Mouse (Mus musculus) gastrocnemius, adult 2 months (tissue): ENCODE data around the gene Gbf1. TPM values are rescaled to one million over a fixed set of nuclear protein-coding genes. Genes with fewer than 3 reads are reported as not detected.

Experiments
- DNase-seq: peaks from one replicate; pipeline ENCODE4 v3.0.0; 2022
- H3K27ac ChIP-seq: fragments of 200-600 bp; 2 replicates; pipeline ENCODE4 v1.8.1; 2022; ENCODE audit warnings: mild to moderate bottlenecking
- H3K4me3 ChIP-seq: fragments of 200-600 bp; 2 replicates; pipeline ENCODE4 v1.8.1; 2022; ENCODE audit warnings: mild to moderate bottlenecking, moderate library complexity
- CTCF ChIP-seq: fragments of 200-600 bp; IDR thresholded peaks from 2 replicates; pipeline ENCODE4 v1.8.1; 2022; ENCODE audit warnings: antibody characterized with exemption, mild to moderate bottlenecking, moderate library complexity
- intact Hi-C: fragments of 180-260 bp; cut with DNase I; formaldehyde crosslinking; loops from one replicate; pipeline ENCODE4 v1.15.1; 2025
- total RNA-seq, 2 experiments: library from RNA; stranded (reverse); gene quantifications; 2 replicates each; pipeline ENCODE4 v1.2.3; 2021

The Gbf1 gene
- total RNA-seq, 2 experiments from 2014 or later = 47.4 to 59.0 TPM

- TF ChIP-seq CTCF = no peak
- DNase-seq = no peak
- no peak overlapping the region for H3K4me3 ChIP-seq
- H3K27ac ChIP-seq = no peak overlapping the region
- intact Hi-C loops = no loop called here
These were observed 148.2 kb downstream of the Gbf1 start for GRCm38 (mm10) chr19:46300294-46301045.

DNA sequence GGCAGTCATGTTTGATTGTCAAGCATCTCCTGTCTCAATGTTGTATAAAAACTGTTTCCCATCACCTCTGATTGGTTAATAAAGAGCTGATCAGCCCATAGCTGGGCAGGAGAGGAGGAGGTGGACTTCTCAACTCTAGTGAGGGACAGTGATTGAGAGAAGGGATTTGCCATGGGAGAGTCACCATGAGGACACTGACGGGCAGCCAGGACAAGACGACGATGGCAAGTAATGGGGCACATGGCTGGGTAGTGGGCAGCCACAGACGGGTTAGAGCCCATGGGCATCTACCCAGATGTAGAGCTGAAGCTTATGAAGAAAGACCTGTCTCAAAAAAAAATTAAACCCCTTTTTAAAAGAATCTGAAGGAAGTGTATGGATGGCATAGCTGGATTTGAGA is 150.2 kb downstream of the Gbf1 start:
- DNase-seq = no peak
- Histone ChIP-seq H3K4me3 (no peak overlapping the region), H3K27ac (no peak overlapping the region)
- intact Hi-C loops = no loop called here
- no peak for TF ChIP-seq CTCF

GRCm38 (mm10) chr19:46303251-46304215 is 151.2 kb downstream of the Gbf1 start:
- intact Hi-C loops = no loop called here
- H3K27ac ChIP-seq = peak overlapping the region; percentile 96

DNA sequence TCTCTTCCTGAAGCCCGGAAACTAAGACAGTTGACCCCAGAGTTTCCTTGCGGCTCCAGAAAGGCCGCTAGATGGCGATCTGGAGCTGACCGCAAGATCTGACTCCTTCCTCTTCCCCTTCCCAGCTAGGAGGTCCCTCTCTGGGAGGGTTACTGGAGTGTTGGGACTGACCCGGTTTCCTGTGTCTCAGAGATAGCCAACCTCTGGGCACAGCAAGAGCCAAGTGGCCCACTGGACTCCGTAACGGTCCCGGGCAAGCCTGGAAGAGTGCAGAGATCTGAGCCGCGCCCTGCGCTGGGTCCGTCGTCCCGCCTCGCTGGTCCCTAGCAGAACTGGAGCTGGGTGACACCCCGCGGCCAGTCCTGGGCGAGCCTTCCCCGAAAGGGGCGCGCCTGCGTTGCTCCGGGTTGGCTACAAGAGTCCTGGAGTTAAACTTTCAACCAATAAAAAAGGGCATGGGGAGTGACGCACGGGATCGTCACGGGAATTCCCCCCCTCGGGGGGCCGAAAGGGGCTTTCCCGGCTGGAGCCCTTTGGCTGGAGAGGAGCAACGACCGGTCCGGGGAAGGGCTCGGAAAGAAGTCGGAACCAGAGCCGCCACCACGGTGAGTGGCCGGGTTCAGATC is 152.0 kb downstream of the Gbf1 start, which contains the start of gene Nfkb2:
Gene Nfkb2 (plus strand): TSS at position 105 of the 626 bp plus-strand sequence.
- TF ChIP-seq CTCF = peak; percentile 96
- H3K27ac ChIP-seq = peak within 1 kb of the TSS; percentile 96
- peak; percentile 96 for DNase-seq
- H3K4me3 ChIP-seq = peak within 1 kb of the TSS; percentile 89
- intact Hi-C loops = no loop called here

More at GRCm38 (mm10) chr19:46303251-46304215, 151.2 kb downstream of the Gbf1 start:
- DNase-seq = peak; percentile 20
- H3K4me3 ChIP-seq = peak overlapping the region; percentile 89
- TF ChIP-seq CTCF = no peak

DNA sequence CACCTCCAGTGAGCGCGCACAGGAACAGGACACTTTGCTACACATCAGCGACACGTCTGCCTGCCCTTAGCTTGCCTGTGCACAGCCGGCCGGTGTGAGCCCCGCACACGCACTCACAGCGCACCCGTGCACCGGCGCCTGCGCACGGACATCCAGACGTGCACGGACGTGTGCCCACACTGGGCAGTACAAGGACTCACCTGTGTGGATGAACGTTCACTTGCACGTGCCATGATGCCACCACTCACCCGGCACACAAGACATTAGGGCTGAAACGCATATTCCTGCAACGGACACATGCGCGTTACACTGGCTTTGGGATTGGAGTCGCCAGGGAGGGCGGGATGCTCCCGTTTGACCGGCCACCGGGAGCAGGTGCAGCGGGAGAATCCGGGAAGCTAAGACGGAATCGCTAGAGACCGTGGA is 152.6 kb downstream of the Gbf1 start:
- DNase-seq = peak; percentile 48
- TF ChIP-seq CTCF = no peak
- Histone ChIP-seq H3K27ac (peak overlapping the region; percentile 96), H3K4me3 (peak overlapping the region; percentile 89)
- intact Hi-C loops = no loop called here

DNA sequence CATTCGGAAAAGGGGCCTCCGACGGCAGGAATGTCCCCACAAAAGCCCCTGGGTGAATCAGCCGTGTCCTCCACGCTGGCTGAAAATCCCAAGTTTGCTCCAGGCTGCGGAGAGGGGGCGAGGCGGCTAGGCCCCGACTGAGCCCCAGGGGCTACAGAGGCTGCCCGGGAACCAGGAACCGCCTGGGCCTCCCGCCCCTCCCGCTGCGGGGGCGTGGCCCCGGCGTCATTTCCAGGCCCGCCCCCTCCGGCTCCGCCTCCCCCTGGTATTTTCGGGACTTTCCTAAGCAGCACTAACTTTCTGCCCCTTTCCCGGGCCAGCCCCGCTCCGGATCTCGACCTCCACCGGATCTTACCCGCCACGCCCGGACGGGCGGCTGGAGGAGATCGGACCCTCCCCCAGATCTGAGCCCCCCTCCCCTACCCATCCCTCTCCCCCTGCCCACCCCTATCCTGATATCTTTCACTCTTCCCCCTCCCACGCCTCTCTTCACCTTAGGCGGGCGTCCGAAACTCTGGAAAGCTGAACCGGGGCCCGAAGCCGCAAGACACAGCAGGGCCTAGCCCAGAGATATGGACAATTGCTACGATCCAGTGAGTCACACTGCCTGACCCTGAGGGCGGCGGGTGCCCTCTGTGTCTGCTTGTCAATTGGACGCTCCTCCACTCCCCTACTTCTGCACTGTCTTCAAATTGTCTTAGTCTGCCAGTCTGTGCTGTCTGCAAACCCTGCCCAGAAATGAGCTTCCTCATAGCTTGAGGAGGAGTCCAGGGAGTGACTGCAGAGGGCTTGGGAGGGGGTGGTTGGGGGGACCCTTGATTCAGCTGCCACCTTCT is 153.3 kb downstream of the Gbf1 start:
- DNase-seq = peak; percentile 93
- H3K4me3 ChIP-seq = peak overlapping the region; percentile 89
- TF ChIP-seq CTCF = no peak
- H3K27ac ChIP-seq = peak overlapping the region; percentile 96
- intact Hi-C loops = no loop called here

DNA sequence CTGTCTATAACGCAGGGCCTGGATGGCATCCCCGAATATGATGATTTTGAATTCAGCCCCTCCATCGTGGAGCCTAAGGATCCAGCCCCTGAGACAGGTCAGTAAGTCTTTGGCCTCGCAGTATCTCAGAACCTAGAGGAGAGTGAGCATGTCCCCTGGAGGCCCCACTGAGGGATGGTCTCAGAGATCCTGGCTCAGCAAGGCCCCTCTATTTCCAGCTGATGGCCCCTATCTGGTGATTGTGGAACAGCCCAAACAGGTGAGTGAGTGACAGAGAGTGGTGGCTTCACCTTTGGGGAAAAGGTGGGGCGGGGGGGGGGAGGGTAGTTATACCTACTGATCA is 153.9 kb downstream of the Gbf1 start:
- DNase-seq = no peak
- TF ChIP-seq CTCF = no peak
- peak overlapping the region; percentile 89 for H3K4me3 ChIP-seq
- intact Hi-C loops = no loop called here
- peak overlapping the region; percentile 96 for H3K27ac ChIP-seq

- TF ChIP-seq CTCF = no peak
- intact Hi-C loops = no loop called here
- H3K27ac ChIP-seq = no peak overlapping the region
- H3K4me3 ChIP-seq = no peak overlapping the region
- DNase-seq = peak; percentile 13
These were observed 154.5 kb downstream of the Gbf1 start for GRCm38 (mm10) chr19:46306751-46307289.

DNA sequence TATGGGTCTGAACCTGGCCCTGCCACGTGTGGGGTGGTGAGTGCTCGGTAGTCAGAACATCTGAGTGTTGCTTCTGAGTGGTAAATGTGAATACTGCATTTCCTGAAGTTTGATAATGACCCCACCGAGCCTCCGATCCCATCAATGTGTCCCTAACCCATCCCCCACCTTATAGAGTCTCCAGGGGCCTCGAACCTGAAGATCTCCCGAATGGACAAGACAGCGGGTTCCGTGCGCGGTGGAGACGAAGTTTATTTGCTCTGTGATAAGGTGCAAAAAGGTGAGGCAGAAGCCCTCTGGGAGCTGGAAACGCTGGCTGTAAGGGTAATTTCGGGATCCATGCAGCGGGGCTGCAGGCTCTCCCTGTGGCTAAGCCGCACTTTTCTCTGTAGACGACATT is 155.5 kb downstream of the Gbf1 start:
- no peak for DNase-seq
- H3K4me3 ChIP-seq = no peak overlapping the region
- no peak overlapping the region for H3K27ac ChIP-seq
- intact Hi-C loops = loop anchor here (2.0 kb wide), 2 partner anchors 173 to 221 kb away; no protein-coding TSS in a partner anchor
- no peak for TF ChIP-seq CTCF

GRCm38 (mm10) chr19:46308303-46308702 is 156.0 kb downstream of the Gbf1 start:
- Histone ChIP-seq H3K4me3 (no peak overlapping the region), H3K27ac (no peak overlapping the region)
- intact Hi-C loops = loop anchor here (2.0 kb wide), 2 partner anchors 174 to 222 kb away; no protein-coding TSS in a partner anchor
- no peak for DNase-seq
- no peak for TF ChIP-seq CTCF

GRCm38 (mm10) chr19:46308706-46309435 is 156.6 kb downstream of the Gbf1 start:
- H3K4me3 ChIP-seq = peak overlapping the region; percentile 69
- intact Hi-C loops = loop anchor here (2.0 kb wide), 2 partner anchors 174 to 222 kb away; no protein-coding TSS in a partner anchor
- H3K27ac ChIP-seq = peak overlapping the region; percentile 70
- DNase-seq = peak; percentile 91
- peak; percentile 98 for TF ChIP-seq CTCF
